Mouse (Mus musculus) T-cell, adult 2 months (primary cell): ENCODE results near the gene Ppm1g.

Experiments
- DNase-seq: peaks from one replicate; pipeline ENCODE4 v3.0.0; 2022; ENCODE audit warnings: low spot score

Gene Ppm1g

DNA sequence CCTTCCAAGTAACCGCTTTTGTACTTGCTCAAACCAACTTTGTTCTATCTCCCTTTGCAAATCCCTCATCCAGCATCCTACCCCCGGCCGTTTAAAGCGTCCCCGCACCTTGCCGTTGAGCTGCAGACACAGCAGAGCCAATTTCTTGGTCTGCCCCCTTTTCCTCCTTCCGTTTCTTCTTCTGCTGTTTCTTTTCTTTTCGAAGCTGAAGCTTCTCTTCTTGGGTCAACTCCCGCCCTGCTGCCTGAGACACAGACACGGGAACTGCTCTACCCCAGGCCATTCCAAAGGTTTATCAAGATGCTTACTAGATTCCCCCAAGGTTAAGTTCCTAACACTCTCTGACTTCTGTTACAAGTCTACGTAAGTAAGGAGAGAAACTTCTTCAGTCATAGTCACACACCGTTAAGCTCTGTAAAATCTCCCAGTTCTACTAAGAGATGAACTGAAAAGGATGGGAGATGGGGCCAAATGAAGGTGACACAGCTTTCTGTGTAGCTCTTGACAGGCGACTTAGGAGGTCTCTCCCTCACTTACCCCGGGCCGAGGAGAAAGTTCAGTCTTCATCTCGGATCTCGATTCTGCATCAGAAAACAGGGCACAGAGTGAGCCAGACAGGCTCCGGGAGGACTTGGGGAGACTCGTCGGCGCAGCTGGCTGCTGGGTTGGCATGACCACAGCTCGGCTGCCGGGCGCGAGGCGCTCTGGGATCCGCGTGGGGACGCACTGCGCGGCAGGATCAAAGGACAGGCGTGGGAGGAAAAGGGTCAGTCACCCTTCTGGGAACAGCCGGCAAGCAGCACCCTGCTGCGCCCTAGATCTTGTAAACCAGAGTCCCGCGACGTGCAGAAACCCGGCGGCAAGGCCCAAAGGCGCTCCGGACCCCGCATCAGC lies 28.2 kb downstream of the Ppm1g start:
- DNase-seq: no peak

GRCm38 (mm10) chr5:31190201-31190600 lies 30.3 kb downstream of the Ppm1g start:
- DNase-seq: no peak

GRCm38 (mm10) chr5:31188223-31188840 lies 32.2 kb downstream of the Ppm1g start:
- peak; percentile 35 for DNase-seq

DNA sequence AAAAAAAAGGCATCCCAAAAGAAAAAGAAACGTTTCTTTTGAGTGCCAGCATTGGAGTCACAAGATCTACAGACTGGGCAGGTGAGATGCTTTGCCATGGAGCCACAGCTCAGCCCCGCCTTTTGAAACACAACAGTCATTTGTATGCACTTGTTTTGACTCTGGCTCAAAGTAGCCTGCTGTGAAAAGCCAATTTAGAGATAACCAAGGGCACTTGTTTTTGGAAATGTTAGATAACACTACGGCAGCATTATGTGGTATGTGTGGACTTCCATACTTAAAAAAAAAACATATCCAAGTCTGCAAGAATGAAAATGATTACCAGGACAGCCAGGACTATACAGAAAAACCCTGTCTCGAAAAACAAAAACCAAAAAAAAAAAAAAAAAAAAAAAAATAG lies 36.8 kb downstream of the Ppm1g start:
- no peak for DNase-seq

DNA sequence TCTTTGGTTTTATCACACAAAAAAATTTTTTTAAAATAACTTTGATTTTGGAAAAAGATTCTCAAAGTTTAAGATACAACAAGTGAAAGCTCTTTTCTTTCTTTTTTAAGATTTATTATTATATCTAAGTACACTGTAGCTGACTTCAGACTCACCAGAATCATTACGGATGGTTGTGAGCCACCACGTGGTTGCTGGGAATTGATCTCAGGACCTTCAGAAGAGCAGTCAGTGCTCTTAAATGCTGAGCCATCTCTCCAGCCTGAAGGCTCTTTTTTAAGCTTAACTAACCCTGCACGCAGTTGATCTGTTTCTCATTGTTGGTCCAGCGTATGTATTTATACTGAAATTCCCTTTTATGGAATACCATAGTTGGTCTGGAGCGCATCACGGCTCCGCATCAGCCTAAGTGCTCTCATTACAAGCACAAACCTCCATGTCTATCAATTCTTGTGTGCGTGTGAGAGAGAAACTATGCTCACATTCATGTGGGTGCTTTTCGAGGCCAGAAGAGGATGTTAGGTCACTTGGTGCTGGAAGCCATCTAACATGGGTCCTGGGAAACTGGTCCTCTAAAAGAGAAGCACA lies 39.2 kb downstream of the Ppm1g start:
- DNase-seq: no peak

DNA sequence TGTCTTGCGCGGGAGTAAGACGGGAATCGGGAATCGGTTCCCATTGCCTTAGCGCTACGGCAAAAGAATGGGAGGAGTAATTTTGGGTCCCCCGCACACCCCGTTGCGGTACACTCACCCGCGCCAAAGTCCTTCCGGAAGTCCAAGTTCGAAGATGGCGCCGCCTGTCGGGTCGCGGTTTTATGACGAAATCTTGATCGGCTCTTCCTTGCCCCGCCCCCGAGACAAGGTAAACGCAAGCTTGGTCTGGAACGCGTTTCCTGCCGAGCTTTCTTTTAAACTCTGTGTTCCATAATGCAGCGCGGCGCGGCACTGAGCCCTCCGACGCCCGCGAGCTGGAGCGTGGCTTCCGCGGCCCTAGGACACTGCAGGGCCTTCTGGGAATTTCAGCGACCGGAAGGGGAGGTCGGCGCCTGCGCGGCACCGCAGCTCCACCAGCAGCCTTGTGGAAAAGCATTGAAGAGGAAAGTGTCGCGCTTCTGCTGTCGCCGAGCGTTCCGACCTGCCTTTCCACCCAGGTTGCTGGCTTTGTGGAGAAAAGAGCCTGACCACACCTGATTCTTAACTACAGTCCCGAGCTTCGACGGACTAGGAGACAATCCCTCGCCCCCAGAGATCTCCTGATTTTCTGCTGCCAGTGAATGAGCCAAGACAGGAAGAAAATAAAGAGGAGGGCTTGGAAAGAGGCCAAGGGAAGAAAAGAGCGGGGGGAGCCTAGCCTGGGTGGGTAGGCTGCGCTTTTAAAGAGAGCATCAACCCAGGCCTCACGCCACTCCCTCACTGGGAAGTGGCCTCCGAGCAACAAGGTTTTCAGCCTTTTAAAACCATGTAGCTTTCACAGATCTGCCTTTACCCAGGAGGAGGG lies 40.5 kb downstream of the Ppm1g start, which contains the start of the genes Gm29609 and Gtf3c2:
Gm29609 (minus strand) TSS at position 146 of the 865 bp plus-strand sequence.
Gtf3c2 (minus strand) TSS at position 379 of the 865 bp plus-strand sequence.
- peak; percentile 98 for DNase-seq

GRCm38 (mm10) chr5:31179301-31179765 lies 41.2 kb downstream of the Ppm1g start:
- DNase-seq: no peak

DNA sequence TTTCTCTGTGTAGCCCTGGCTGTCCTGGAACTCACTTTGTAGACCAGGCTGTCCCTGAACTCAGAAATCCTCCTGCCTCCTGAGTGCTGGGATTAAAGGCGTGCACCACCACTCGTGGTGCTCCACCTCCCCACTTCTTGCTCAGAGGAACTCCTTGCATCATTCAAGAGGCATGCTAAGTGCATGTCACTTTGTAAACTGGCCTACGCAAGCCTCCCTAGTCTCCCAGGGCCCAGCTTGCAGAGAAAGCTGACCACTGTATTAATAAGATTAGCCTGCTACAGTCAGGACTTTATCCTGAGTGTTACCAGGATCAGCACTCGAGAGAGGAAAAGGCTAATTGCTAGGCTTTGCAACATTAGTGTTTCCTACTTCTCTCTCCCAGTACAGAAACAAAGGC lies 51.9 kb downstream of the Ppm1g start:
- DNase-seq: no peak

DNA sequence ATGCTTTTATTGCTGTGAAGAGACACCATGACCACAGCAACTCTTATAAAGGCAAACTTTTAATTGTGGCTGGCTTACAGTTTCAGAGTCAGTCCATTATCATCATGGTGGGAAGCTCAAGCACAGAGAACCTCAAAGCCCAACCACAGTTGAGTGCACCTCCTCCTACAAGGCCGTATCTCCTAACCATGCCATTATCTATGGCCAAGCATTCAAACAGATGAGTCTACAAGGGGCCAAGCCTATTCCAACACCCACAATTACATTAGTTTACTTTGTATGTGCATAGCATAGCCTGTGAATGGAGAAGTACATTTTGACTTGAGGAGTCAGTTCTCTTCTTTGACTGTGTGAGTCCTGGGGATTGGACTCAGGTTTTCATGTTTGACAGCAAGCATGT lies 55.6 kb downstream of the Ppm1g start:
- DNase-seq: no peak

DNA sequence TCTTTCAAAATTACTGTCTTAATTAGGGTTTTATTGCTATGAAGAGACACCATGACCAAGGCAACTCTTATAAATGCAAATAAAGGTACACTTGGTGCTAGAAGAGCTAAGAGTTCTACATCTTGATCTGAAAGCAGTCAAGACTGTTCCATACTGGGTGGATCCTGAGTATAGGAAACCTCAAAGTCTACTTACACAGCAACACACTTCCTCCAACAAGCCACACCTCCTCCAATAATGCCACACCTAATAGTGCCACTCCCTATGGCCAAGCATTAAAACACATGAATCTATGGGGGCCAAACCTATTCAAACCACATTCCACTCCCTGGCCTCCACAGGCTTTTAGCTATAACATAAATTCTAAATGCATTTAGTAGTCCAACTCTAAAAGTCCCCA lies 58.0 kb downstream of the Ppm1g start:
- DNase-seq: no peak

DNA sequence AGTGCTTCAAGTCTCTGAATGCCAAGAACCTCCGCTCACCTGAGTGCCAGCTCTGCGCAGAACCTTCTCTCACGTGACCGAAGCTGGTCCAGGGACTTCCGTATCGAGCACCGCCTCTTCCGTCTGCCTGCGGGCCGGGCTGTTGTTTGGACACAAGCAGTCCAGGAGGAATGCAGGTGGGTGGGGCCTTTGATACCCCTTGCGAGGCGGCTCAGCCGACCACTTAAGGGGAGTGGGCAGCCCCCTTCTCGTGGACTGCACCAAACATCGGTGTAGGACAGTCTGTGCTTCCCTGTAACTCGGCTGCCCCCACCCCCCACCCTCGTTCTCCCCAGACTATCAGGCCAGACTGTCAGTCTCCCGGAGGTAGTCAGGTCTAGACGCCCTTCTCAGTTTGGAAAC lies 66.3 kb downstream of the Ppm1g start, which contains the start of gene Mpv17:
Mpv17 (minus strand) TSS at position 100 of the 402 bp plus-strand sequence.
- DNase-seq: peak; percentile 70

- no peak for DNase-seq
These were observed 66.9 kb downstream of the Ppm1g start for GRCm38 (mm10) chr5:31153516-31154151.
